Mouse (Mus musculus): ENCODE measurements around the gene Pcgf2. TPM values are rescaled to one million over a fixed set of nuclear protein-coding genes. Genes with fewer than 3 reads are reported as not detected.

Gene Pcgf2
- polyA plus RNA-seq (2014; fragmentation: Nextera tagmentation; extraction: Ambion mirVana), result 18.2 and 20.6 TPM in 2 replicates

DNA sequence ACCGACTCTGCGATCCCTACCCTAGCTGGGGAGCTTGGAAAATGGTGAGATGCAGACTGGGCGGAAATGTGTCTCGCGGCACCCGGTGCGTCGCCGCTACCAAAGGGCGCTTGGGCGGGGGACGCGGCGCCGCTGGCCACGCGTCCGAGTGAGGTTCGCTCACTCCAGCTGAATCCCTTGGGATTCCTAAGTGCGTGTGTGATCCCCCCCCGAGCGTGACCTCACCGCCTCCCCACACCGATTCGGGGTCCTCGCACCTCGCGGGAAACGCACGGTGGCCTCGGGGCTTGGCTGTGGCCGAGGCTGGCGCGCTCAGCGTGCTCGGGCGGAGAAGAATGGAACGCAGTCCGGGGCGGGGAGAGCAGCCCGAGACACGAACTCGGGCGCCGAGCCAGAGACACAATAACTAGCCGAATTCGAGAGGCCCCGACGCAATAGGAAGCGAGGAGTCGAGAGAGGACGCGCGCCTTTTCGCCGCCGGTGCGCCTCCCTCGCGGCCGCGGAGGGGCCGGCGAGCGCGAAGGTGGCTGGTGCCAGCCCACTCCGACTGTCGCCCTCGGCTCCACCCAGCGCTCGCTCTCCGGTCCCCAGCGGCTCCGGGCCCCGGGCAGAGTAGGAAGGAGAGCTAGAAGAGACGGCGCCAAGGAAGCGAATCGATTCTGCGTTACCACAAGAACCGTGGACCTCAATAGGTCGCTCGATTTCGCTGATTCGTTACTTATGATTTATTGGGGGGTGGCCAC is at the start of gene Pcgf2:
TSS of gene Pcgf2 (minus strand) at position 495 of the 743 bp plus-strand sequence.
- no peaks in the 10 kb centered on the region for H3K36me3 ChIP-seq (ENCODE audit: control insufficient read depth, insufficient read depth, low read length)
- H3K27me3 ChIP-seq (ENCODE audit: control insufficient read depth, insufficient read depth, low read length), result no peaks in the 10 kb centered on the region
- under 1% methylated on average over 84 of the region's 85 CpGs for WGBS
- H3K4me2 ChIP-seq (replicated peaks; ENCODE audit: low read depth, low read length), result peak within 1 kb of the TSS; percentile 93
- H3K9ac ChIP-seq (replicated peaks; ENCODE audit: low read depth, low read length), result peak within 1 kb of the TSS; percentile 96
- peaks cover 44% of the 10 kb centered on the region for H3K4me1 ChIP-seq (ENCODE audit: control insufficient read depth, insufficient read depth, low read length)
- ATAC-seq (ENCODE audit: insufficient number of reproducible peaks, insufficient read depth, low FRiP score, low read depth), result peak; percentile 5
- peak within 1 kb of the TSS; percentile 89 for H3K4me3 ChIP-seq (ENCODE audit: low read depth, low read length)
- H3K9me3 ChIP-seq (ENCODE audit: control insufficient read depth, low read depth, low read length), result no peaks in the 10 kb centered on the region
- peak within 1 kb of the TSS; percentile 99 for H3K27ac ChIP-seq (ENCODE audit: low read length)

DNA sequence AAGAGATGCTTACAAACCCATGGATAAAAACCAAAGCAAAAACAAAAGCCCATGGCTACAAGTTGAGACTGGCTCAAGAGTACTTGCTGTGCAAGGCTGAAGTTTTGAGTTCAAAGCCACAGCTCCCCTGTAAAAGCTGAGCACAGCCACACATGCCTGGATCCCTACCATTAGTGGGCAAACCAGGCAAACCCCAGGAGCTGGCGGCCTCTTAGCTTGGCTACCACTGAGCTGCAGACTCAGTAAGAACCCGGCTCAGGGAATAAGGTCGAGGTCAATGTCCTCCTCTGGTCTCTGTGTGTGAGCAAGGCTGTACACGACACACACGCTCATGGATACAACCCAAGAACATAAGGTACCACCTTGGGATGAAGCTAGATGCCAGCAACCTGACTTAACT is 48.2 kb upstream of the Pcgf2 start:
- Histone ChIP-seq H3K36me3 (ENCODE audit: control insufficient read depth, insufficient read depth, low read length) (peaks cover 55% of the 10 kb centered on the region), H3K4me2 (replicated peaks; ENCODE audit: low read depth, low read length) (no peak overlapping the region), H3K4me3 (ENCODE audit: low read depth, low read length) (no peak overlapping the region), H3K27ac (ENCODE audit: low read length) (no peak overlapping the region), H3K9ac (replicated peaks; ENCODE audit: low read depth, low read length) (no peak overlapping the region), H3K9me3 (ENCODE audit: control insufficient read depth, low read depth, low read length) (no peaks in the 10 kb centered on the region), H3K4me1 (ENCODE audit: control insufficient read depth, insufficient read depth, low read length) (peaks cover 3% of the 10 kb centered on the region; the same call in 1 of the 2 replicates), H3K27me3 (ENCODE audit: control insufficient read depth, insufficient read depth, low read length) (no peaks in the 10 kb centered on the region)
- no peak for ATAC-seq (ENCODE audit: insufficient number of reproducible peaks, insufficient read depth, low FRiP score, low read depth)
- 88% methylated on average over 5 of the region's 5 CpGs for WGBS

DNA sequence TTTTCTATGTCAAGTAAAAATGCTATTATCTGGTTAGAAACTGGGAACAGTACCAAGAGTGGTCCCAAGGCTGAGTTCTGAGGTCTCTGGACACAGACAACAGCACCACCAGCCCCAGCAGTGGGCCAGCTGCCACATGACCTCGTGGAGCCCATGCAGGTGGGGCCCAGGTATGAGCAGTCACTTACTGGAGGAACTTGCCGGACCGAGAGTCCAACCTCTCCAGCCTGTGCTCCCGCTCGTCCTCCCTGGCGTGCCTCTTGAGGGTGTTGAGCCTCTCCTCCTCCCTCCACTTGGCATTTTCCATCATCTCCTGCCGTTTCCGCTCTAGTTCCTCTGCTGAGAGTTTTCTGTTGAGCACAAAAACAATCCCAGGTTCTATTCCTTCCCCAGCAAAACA is 47.5 kb upstream of the Pcgf2 start:
- no peak for ATAC-seq (ENCODE audit: insufficient number of reproducible peaks, insufficient read depth, low FRiP score, low read depth)
- no peak overlapping the region for H3K4me3 ChIP-seq (ENCODE audit: low read depth, low read length)
- peaks cover 49% of the 10 kb centered on the region for H3K36me3 ChIP-seq (ENCODE audit: control insufficient read depth, insufficient read depth, low read length)
- no peaks in the 10 kb centered on the region for H3K9me3 ChIP-seq (ENCODE audit: control insufficient read depth, low read depth, low read length)
- H3K27me3 ChIP-seq (ENCODE audit: control insufficient read depth, insufficient read depth, low read length), result no peaks in the 10 kb centered on the region
- 91% methylated on average over 8 of the region's 8 CpGs for WGBS
- H3K4me1 ChIP-seq (ENCODE audit: control insufficient read depth, insufficient read depth, low read length), result peaks cover 10% of the 10 kb centered on the region; the same call in 1 of the 2 replicates
- H3K9ac ChIP-seq (replicated peaks; ENCODE audit: low read depth, low read length), result no peak overlapping the region
- no peak overlapping the region for H3K4me2 ChIP-seq (replicated peaks; ENCODE audit: low read depth, low read length)
- H3K27ac ChIP-seq (ENCODE audit: low read length), result no peak overlapping the region

DNA sequence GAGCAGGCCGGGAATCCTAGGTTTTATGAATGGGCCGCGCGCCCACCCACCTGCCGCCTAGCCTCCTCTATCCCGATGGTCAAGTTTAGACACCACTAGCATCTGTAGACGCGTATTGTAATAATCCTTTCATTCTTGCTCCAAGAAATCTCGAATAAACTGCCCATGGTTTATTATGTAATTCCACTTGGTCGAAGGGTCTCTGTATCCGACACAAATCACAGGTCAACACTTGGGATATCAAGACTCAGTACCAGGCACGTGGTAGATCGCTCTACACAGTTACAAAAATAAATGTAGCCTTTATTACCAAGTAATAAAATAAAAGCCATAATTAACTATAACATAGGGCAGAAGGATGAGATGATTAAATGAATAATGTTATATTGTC is 45.0 kb upstream of the Pcgf2 start:
- H3K36me3 ChIP-seq (ENCODE audit: control insufficient read depth, insufficient read depth, low read length), result peaks cover 27% of the 10 kb centered on the region
- H3K27me3 ChIP-seq (ENCODE audit: control insufficient read depth, insufficient read depth, low read length), result no peaks in the 10 kb centered on the region
- no peaks in the 10 kb centered on the region for H3K9me3 ChIP-seq (ENCODE audit: control insufficient read depth, low read depth, low read length)
- no peak overlapping the region for H3K27ac ChIP-seq (ENCODE audit: low read length)
- H3K4me2 ChIP-seq (replicated peaks; ENCODE audit: low read depth, low read length), result peak overlapping the region; percentile 44; the same call in 1 of the 2 replicates
- WGBS, result 11% methylated on average over 13 of the region's 13 CpGs
- no peak for ATAC-seq (ENCODE audit: insufficient number of reproducible peaks, insufficient read depth, low FRiP score, low read depth)
- peak overlapping the region; percentile 79 for H3K4me3 ChIP-seq (ENCODE audit: low read depth, low read length)
- peaks cover 13% of the 10 kb centered on the region; the same call in 1 of the 2 replicates for H3K4me1 ChIP-seq (ENCODE audit: control insufficient read depth, insufficient read depth, low read length)
- no peak overlapping the region for H3K9ac ChIP-seq (replicated peaks; ENCODE audit: low read depth, low read length)

DNA sequence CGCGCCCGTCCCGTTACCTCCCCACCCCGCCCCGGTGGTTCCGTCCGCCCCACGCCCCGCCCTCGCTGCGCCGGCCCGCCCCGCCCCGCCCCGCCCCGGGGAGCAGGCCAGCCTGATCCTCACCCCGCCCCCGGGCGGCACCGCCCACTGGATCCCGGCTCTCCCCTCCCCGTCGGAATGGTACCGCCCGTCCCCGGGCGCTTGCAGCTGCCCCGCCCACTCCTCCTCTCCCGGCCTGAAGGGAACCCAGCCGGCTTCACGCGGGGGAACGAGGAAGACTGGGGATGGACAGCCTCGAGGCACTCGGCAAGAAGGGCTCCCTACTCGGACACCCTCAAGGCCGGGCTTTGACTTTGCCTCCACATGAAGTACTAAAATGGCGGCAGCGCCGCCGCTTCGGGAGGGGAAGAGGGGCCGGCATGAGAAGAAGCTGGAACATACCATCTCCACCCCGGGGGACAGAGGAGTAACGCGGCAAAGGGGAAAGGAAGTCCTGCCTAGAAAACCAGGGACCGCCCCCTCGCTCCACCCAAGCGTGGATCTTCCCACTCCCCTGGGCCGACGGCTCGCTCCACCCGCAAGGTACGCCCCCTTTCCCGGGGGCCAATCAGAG is 44.5 kb upstream of the Pcgf2 start:
- peaks cover 25% of the 10 kb centered on the region for H3K36me3 ChIP-seq (ENCODE audit: control insufficient read depth, insufficient read depth, low read length)
- H3K27ac ChIP-seq (ENCODE audit: low read length), result peak overlapping the region; percentile 93
- H3K9ac ChIP-seq (replicated peaks; ENCODE audit: low read depth, low read length), result peak overlapping the region; percentile 72
- under 1% methylated on average over 47 of the region's 57 CpGs for WGBS
- peak overlapping the region; percentile 44; the same call in 1 of the 2 replicates for H3K4me2 ChIP-seq (replicated peaks; ENCODE audit: low read depth, low read length)
- H3K27me3 ChIP-seq (ENCODE audit: control insufficient read depth, insufficient read depth, low read length), result no peaks in the 10 kb centered on the region
- peaks cover 13% of the 10 kb centered on the region; the same call in 1 of the 2 replicates for H3K4me1 ChIP-seq (ENCODE audit: control insufficient read depth, insufficient read depth, low read length)
- peak overlapping the region; percentile 79 for H3K4me3 ChIP-seq (ENCODE audit: low read depth, low read length)
- no peaks in the 10 kb centered on the region for H3K9me3 ChIP-seq (ENCODE audit: control insufficient read depth, low read depth, low read length)
- peak; percentile 96 for ATAC-seq (ENCODE audit: insufficient number of reproducible peaks, insufficient read depth, low FRiP score, low read depth)

DNA sequence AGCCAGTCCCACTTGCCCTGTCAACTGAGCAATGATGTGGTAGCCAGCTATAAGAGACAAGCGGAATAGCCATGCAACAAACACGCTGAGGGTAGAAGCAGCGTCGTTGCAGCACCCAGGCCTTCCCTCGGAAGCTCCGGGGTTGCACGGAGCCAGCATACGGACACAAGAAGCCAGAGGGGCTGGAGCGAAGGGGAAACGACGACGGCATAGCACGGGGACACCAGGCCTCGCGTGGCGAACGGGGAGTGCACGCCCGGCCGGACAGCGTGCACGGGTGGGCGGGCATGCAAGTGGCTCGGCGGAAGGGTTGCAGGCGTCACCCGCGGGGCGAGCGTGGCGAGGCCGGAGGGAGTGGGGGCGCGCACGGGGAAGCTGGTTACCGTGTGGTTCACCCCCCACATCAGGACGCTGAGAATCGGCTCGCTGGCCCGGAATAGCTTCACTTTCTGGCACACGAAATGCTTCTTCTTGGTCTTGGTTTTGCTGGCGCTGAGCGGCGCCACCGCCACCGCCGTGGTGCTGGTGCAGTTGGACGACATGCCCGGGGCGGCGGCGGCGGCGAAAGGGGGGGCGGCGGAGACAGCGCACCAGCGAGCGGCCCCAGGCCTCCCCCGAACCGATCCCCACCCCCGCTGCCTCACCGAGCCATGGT is 43.9 kb upstream of the Pcgf2 start, which contains the start of gene Pip4k2b:
TSS of gene Pip4k2b (minus strand) at position 642 of the 655 bp plus-strand sequence.
- peaks cover 13% of the 10 kb centered on the region; the same call in 1 of the 2 replicates for H3K4me1 ChIP-seq (ENCODE audit: control insufficient read depth, insufficient read depth, low read length)
- WGBS, result under 1% methylated on average over 59 of the region's 63 CpGs
- H3K9me3 ChIP-seq (ENCODE audit: control insufficient read depth, low read depth, low read length), result no peaks in the 10 kb centered on the region
- H3K27ac ChIP-seq (ENCODE audit: low read length), result peak within 1 kb of the TSS; percentile 93
- peak within 1 kb of the TSS; percentile 79 for H3K4me3 ChIP-seq (ENCODE audit: low read depth, low read length)
- peak; percentile 11; the same call in 1 of the 2 replicates for ATAC-seq (ENCODE audit: insufficient number of reproducible peaks, insufficient read depth, low FRiP score, low read depth)
- peaks cover 18% of the 10 kb centered on the region for H3K36me3 ChIP-seq (ENCODE audit: control insufficient read depth, insufficient read depth, low read length)
- H3K9ac ChIP-seq (replicated peaks; ENCODE audit: low read depth, low read length), result peak within 1 kb of the TSS; percentile 72
- no peaks in the 10 kb centered on the region for H3K27me3 ChIP-seq (ENCODE audit: control insufficient read depth, insufficient read depth, low read length)
- H3K4me2 ChIP-seq (replicated peaks; ENCODE audit: low read depth, low read length), result peak within 1 kb of the TSS; percentile 89

DNA sequence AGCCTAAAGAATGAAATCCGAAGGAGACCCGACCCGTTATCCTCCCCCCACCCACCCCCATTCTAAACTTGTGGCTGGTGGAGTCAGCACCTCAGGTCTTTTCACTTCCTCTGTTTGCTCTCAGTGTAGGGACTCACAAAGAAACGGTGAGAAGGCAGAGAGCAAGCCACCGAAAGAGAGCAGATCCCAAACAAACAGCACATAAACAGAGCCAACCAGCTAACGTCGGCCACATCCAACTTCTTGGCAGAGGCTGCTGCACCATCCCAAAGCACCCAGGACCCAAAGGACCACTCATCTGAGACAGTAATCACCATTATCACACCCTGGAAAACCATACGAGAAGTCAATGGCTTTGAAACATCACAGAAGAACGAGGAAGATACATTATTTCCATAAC is 43.1 kb upstream of the Pcgf2 start:
- H3K9me3 ChIP-seq (ENCODE audit: control insufficient read depth, low read depth, low read length), result no peaks in the 10 kb centered on the region
- peak overlapping the region; percentile 79 for H3K4me3 ChIP-seq (ENCODE audit: low read depth, low read length)
- H3K4me2 ChIP-seq (replicated peaks; ENCODE audit: low read depth, low read length), result peak overlapping the region; percentile 89
- 20% methylated on average over 9 of the region's 9 CpGs for WGBS
- H3K27me3 ChIP-seq (ENCODE audit: control insufficient read depth, insufficient read depth, low read length), result no peaks in the 10 kb centered on the region
- H3K9ac ChIP-seq (replicated peaks; ENCODE audit: low read depth, low read length), result peak overlapping the region; percentile 72; the same call in 1 of the 2 replicates
- H3K4me1 ChIP-seq (ENCODE audit: control insufficient read depth, insufficient read depth, low read length), result peaks cover 13% of the 10 kb centered on the region; the same call in 1 of the 2 replicates
- no peak for ATAC-seq (ENCODE audit: insufficient number of reproducible peaks, insufficient read depth, low FRiP score, low read depth)
- peak overlapping the region; percentile 81; the same call in 1 of the 2 replicates for H3K27ac ChIP-seq (ENCODE audit: low read length)
- peaks cover 13% of the 10 kb centered on the region for H3K36me3 ChIP-seq (ENCODE audit: control insufficient read depth, insufficient read depth, low read length)

DNA sequence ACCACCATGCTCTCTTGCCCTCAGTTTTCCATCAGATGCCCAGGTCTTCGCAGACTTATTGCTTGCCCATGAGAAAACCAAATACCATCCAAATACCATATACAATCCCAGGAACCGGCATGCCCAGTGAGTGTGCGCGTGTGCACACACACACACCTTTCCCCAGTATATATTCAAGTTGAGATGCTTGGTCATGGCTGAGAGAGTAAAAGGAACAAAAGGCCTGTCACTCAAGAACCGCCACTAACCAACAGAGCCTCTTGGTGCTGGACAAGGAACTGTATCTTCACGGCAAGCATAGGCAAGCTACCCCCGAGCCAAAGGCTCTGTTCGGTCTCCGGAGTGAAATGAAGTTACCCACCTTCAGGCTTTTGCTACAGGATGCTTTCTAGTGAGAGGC is 42.3 kb upstream of the Pcgf2 start:
- H3K4me3 ChIP-seq (ENCODE audit: low read depth, low read length), result 0 out of 2 replicates have a peak overlapping the region, but pooled peaks have one; percentile 79

More for the DNA sequence above, 42.3 kb upstream of the Pcgf2 start:
- peaks cover 5% of the 10 kb centered on the region for H3K36me3 ChIP-seq (ENCODE audit: control insufficient read depth, insufficient read depth, low read length)
- no peaks in the 10 kb centered on the region for H3K27me3 ChIP-seq (ENCODE audit: control insufficient read depth, insufficient read depth, low read length)
- ATAC-seq (ENCODE audit: insufficient number of reproducible peaks, insufficient read depth, low FRiP score, low read depth), result no peak
- peak overlapping the region; percentile 89 for H3K4me2 ChIP-seq (replicated peaks; ENCODE audit: low read depth, low read length)
- 85% methylated on average over 9 of the region's 9 CpGs for WGBS
- H3K4me1 ChIP-seq (ENCODE audit: control insufficient read depth, insufficient read depth, low read length), result peaks cover 13% of the 10 kb centered on the region; the same call in 1 of the 2 replicates
- no peaks in the 10 kb centered on the region for H3K9me3 ChIP-seq (ENCODE audit: control insufficient read depth, low read depth, low read length)
- H3K27ac ChIP-seq (ENCODE audit: low read length), result no peak overlapping the region
- H3K9ac ChIP-seq (replicated peaks; ENCODE audit: low read depth, low read length), result no peak overlapping the region; the same call in 1 of the 2 replicates
